In the genomic region with DNA sequence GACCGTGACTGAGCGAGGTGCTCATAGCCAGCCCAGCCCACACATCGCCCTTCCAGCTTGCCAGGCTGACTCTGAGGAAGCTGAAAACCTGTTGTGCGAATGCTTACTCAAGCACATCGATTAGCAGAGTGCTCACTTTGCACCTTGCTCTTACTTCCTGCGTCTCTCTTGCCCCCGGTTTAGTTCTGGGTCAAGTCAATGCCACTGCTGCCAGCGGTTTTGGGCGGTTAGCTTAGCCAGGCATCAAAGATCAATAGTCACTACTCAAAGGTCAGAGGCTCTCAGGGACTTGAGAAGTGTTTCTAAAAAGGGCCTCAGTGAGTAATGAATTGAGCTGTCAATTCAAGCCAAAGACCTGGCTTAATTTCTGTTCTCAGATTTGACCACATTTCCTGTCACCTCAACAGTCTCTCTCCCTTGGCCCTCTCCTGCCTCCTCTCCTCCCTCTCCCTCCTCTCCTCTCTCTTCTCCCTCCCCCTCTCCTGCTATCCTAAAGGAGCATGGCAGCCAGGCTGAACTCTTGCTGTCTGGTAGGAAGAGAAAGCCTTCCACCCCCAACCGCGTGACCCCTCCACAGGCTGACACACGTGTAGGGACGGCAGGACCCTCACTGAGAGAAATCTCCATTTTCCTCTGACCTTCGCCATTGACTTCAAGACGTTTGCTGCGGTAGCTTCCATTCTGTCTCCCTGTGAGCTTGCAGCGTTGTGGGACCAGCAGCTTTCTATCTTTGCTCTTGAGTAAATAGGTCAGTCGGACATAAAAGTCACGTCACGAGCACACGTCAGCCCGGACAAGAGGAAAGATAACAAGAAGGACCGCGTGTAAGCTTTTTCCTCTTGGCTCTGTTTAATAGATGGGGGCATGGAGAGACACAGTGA, we compare ENCODE assay signal across 10 mouse cellular contexts. TPM values are rescaled to one million over a fixed set of nuclear protein-coding genes. Genes with fewer than 3 reads are reported as not detected.
A peak's percentile ranks its signal among the peaks of the same experiment; 100 is the strongest.
DNase-seq lines count a peak whose midpoint lies in the region; ATAC-seq lines count a peak whose summit lies in the region.
"Had no signal": no experiment of that assay in that cellular context is flagged by ENCODE, and none has a peak within 500 bp of the region (broad histone marks: within the 10 kb centered on the region; RNA-seq: fewer than 3 reads in every experiment).

No protein-coding gene starts in this region.

- H3K27ac ChIP-seq in neural tube, embryonic 11.5 days (ENCODE audit: low read depth, low read length): 0 out of 2 replicates have a peak overlapping the region, but pooled peaks have one; percentile 2
- peak overlapping the region; percentile 62 for H3K27ac ChIP-seq in liver, embryonic 15.5 days (replicated peaks)
- H3K27ac ChIP-seq in stomach, embryonic 16.5 days (ENCODE audit: low read length): no peak overlapping the region; the same call in none of the 2 replicates
- H3K27ac ChIP-seq: heart, adult 2 months; neural tube, embryonic 12.5 days had no signal

- H3K4me1 ChIP-seq in neural tube, embryonic 11.5 days (ENCODE audit: control insufficient read depth, insufficient read depth, low read length): peaks cover 5% of the 10 kb centered on the region; the same call in 1 of the 2 replicates
- H3K4me1 ChIP-seq in liver, embryonic 15.5 days (replicated peaks): peaks cover 76% of the 10 kb centered on the region
- peaks cover 15% of the 10 kb centered on the region for H3K4me1 ChIP-seq in stomach, embryonic 16.5 days (ENCODE audit: control insufficient read depth, insufficient read depth, low read length)

- no peak; the same call in 1 of the 2 replicates for ATAC-seq in neural tube, embryonic 11.5 days (ENCODE audit: insufficient read depth, low FRiP score, low TSS enrichment)
- ATAC-seq in liver, embryonic 15.5 days (ENCODE audit: insufficient read depth): no peak
- peak; percentile 35; the same call in 1 of the 2 replicates for ATAC-seq in stomach, embryonic 16.5 days (ENCODE audit: insufficient read depth, low FRiP score)
- no peak for ATAC-seq in frontal cortex, adult (ENCODE audit: low TSS enrichment)

- DNase-seq in adrenal gland, adult 2 months: peak; percentile 49
- DNase-seq in adrenal gland, postnatal 36 days: no peak
- DNase-seq in neural tube, embryonic 11.5 days (ENCODE audit: low spot score): no peak
- DNase-seq in neural tube, embryonic 10.5 days (ENCODE audit: extremely low spot score, low spot score): no peak
- DNase-seq in gastrocnemius, postnatal 14 days: no peak

- no peaks in the 10 kb centered on the region for H3K27me3 ChIP-seq in neural tube, embryonic 11.5 days (ENCODE audit: control insufficient read depth, insufficient read depth, low read length)
- H3K27me3 ChIP-seq in liver, embryonic 15.5 days: no peaks in the 10 kb centered on the region
- no peaks in the 10 kb centered on the region for H3K27me3 ChIP-seq in stomach, embryonic 16.5 days (ENCODE audit: control insufficient read depth, insufficient read depth, low read length)
- H3K27me3 ChIP-seq: neural tube, embryonic 12.5 days had no signal

- intact Hi-C loops in gastrocnemius, postnatal 14 days (cut with DNase I; ENCODE audit: low total_unique reads): no loop called here

- no peak overlapping the region for H3K4me3 ChIP-seq in neural tube, embryonic 11.5 days (ENCODE audit: low read depth, low read length)
- no peak overlapping the region for H3K4me3 ChIP-seq in liver, embryonic 15.5 days (replicated peaks)
- H3K4me3 ChIP-seq in stomach, embryonic 16.5 days (replicated peaks; ENCODE audit: low read length): no peak overlapping the region
- H3K4me3 ChIP-seq: heart, adult 2 months; neural tube, embryonic 12.5 days had no signal

- H3K4me2 ChIP-seq in neural tube, embryonic 11.5 days (ENCODE audit: low read depth): no peak overlapping the region
- peak overlapping the region; percentile 9 for H3K4me2 ChIP-seq in liver, embryonic 15.5 days
- H3K4me2 ChIP-seq in stomach, embryonic 16.5 days (ENCODE audit: low read depth, low read length): no peak overlapping the region
- H3K4me2 ChIP-seq: neural tube, embryonic 12.5 days had no signal

- H3K36me3 ChIP-seq in neural tube, embryonic 11.5 days (ENCODE audit: control insufficient read depth, insufficient read depth, low read length): no peaks in the 10 kb centered on the region
- H3K36me3 ChIP-seq in liver, embryonic 15.5 days (replicated peaks): no peaks in the 10 kb centered on the region
- H3K36me3 ChIP-seq in stomach, embryonic 16.5 days (ENCODE audit: control insufficient read depth, insufficient read depth, low read length): no peaks in the 10 kb centered on the region
- H3K36me3 ChIP-seq: neural tube, embryonic 12.5 days had no signal

- no peaks in the 10 kb centered on the region for H3K9me3 ChIP-seq in neural tube, embryonic 11.5 days (ENCODE audit: control insufficient read depth, low read length)
- no peaks in the 10 kb centered on the region for H3K9me3 ChIP-seq in liver, embryonic 15.5 days (replicated peaks)
- H3K9me3 ChIP-seq in stomach, embryonic 16.5 days (replicated peaks; ENCODE audit: control insufficient read depth, low read length): no peaks in the 10 kb centered on the region
- H3K9me3 ChIP-seq: neural tube, embryonic 12.5 days had no signal

- 53% methylated on average over 24 of the region's 24 CpGs for WGBS in neural tube, embryonic 11.5 days
- WGBS in liver, embryonic 15.5 days (ENCODE audit: insufficient replicate concordance): 47% methylated on average over 24 of the region's 24 CpGs
- WGBS in stomach, embryonic 16.5 days: 41% methylated on average over 24 of the region's 24 CpGs

- H3K9ac ChIP-seq in neural tube, embryonic 11.5 days (ENCODE audit: low read length): no peak overlapping the region
- H3K9ac ChIP-seq in liver, embryonic 15.5 days: no peak overlapping the region; the same call in 1 of the 2 replicates
- no peak overlapping the region for H3K9ac ChIP-seq in stomach, embryonic 16.5 days (ENCODE audit: low read length)
- H3K9ac ChIP-seq: neural tube, embryonic 12.5 days had no signal

RNA-seq across cellular contexts. Expression of gene Slc16a6, which starts 21.7 kb away (rescaled TPM):
- total RNA-seq in adrenal gland, adult 2 months (2021): under 1 TPM; 0.66 to 0.78 TPM
- polyA plus RNA-seq in adrenal gland, adult 2 months (2012; rRNA removed): 0.33 and 0.45 TPM in 2 replicates
- total RNA-seq in adrenal gland, postnatal 36 days (2021): 1 to 10 TPM in 1 of 2 experiments, under 1 TPM in 1; 0.43 to 1.5 TPM
- 3.2 and 3.3 TPM in 2 replicates for polyA plus RNA-seq in neural tube, embryonic 11.5 days (2014; fragmentation: Nextera tagmentation; extraction: Ambion mirVana)
- 38.9 and 39.1 TPM in 2 replicates for polyA plus RNA-seq in liver, embryonic 15.5 days (2015; fragmentation: Nextera tagmentation; extraction: Ambion mirVana)
- polyA plus RNA-seq in stomach, embryonic 16.5 days (2015; fragmentation: Nextera tagmentation; extraction: Ambion mirVana): 13.1 and 13.3 TPM in 2 replicates
- 10 to 100 TPM; 10.9 to 19.9 TPM for total RNA-seq in gastrocnemius, postnatal 14 days (2021)

RNA-seq across cellular contexts. Expression of gene Arsg, which starts 22.0 kb away (rescaled TPM):
- total RNA-seq in adrenal gland, adult 2 months (2021): 1 to 10 TPM; 5.4 TPM
- polyA plus RNA-seq in adrenal gland, adult 2 months (2012; rRNA removed): 4.5 and 4.8 TPM in 2 replicates
- total RNA-seq in adrenal gland, postnatal 36 days (2021): 1 to 10 TPM; 5.3 to 7.1 TPM
- polyA plus RNA-seq in neural tube, embryonic 11.5 days (2014; fragmentation: Nextera tagmentation; extraction: Ambion mirVana): 1.9 and 2.3 TPM in 2 replicates
- polyA plus RNA-seq in liver, embryonic 15.5 days (2015; fragmentation: Nextera tagmentation; extraction: Ambion mirVana): 3.4 and 3.7 TPM in 2 replicates
- polyA plus RNA-seq in stomach, embryonic 16.5 days (2015; fragmentation: Nextera tagmentation; extraction: Ambion mirVana): 4.1 and 5.2 TPM in 2 replicates
- total RNA-seq in gastrocnemius, postnatal 14 days (2021): 1 to 10 TPM; 5.7 to 7.1 TPM
